Mouse (Mus musculus): ENCODE results near the gene Agmat. TPM values are rescaled to one million over a fixed set of nuclear protein-coding genes. Genes with fewer than 3 reads are reported as not detected.

The Agmat gene
- 0.08 TPM in 1 of 2 replicates, not detected in the other for polyA plus RNA-seq (2012; rRNA removed)

DNA sequence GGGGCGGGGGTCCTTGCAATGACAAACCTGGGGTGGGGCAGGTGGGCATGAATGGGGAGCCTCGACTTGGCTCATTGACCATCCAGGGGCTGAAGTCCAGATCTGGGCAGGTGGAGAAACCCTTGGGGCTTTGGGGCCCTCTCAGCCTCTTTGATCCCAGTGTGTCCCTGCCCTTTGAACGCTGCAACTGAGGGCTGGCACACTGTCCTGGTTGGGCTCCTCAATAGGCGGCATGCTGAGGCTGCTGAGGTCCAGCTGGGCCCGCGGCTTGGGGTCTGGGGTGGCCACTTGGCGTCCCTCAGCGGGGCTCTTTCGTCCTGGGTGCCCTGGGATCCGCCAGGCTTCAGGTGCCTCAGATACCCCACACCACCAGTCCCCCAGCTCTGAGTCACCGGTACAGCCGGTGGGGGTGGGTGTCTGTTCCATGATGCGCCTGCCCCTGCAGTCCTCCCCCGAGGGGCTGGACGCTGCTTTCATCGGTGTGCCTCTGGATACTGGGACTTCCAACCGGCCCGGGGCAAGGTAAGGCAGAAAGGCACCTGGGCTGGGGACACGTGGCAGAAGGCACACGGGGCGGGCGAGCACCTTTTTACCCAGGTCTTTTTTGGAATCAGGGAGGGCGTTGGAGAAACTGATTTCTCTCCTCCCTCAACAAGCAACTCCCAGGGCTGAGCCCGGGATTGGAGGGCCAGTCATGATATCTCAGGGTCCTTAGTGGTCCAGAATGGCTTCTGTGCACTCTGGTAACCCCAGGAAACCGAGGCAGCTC, at the start of gene Agmat:
Gene Agmat, plus strand, starts transcription at position 95 of the 769 bp plus-strand sequence.

DNA sequence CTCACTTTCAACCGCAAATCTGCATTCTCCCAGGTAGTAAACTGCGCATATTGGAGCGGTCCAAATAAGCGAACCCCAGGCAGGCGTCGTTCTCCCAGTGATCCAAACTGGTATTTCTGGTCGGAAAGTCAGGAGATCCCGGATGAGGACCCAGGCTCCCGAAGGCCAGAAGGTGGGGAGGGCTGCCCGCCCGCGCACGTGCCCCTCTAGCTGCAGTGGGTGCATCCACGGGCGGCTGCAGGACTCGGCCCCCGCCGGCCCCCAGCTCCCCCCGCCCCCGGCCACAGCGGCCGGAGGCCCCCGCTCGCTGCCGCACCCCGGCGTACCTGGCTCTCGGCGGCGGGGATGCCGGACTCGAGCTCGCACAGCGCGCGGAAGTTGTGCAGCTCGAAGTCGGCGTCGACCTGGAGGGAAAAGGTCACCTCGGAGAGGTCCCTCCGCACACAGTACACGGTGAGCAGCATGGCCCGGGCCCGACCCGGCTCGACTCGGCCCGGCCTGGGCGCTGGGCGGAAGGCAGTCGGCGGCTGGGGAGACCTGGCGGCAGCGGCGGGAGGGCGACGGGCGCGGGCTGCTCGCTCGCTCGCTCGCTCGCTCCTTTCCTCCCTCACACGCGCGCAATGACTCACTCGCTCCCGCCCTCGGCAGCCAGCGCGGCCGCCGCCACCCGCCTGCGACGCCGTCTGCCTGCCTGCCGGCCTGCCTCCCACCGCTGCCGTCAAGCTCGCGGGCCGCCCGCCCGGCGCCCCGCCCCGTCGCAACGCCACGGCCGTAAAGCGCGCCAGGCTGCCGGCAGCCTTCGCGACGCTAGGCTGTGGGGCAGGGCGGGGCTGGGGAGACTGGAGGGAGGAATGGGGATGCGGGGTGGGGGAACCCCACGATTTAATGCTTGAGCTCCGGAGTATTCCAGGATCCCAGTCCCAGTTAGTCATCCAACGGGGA, 23.5 kb upstream of the Agmat start, which contains the start of gene Ddi2:
Gene Ddi2, minus strand, starts transcription at position 689 of the 942 bp plus-strand sequence.

GRCm38 (mm10) chr4:141790524-141790990, 44.1 kb downstream of the Agmat start, which contains the start of gene Dnajc16:
Gene Dnajc16, minus strand, starts transcription at chr4:141790931.

GRCm38 (mm10) chr4:141793282-141794151, 47.0 kb downstream of the Agmat start, which contains the start of gene Casp9:
Gene Casp9, plus strand, starts transcription at chr4:141793612.

Other genes with a start within 250 kb of the Agmat start
- gene Spen, start 208.1 kb upstream of the Agmat start, polyA plus RNA-seq (2012; rRNA removed), result 17.6 and 19.3 TPM in 2 replicates
- 37.4 and 53.4 TPM in 2 replicates for gene Fblim1, start 140.6 kb upstream of the Agmat start, polyA plus RNA-seq (2012; rRNA removed)
- 0.27 and 0.28 TPM in 2 replicates for gene Tmem82, start 128.0 kb upstream of the Agmat start, polyA plus RNA-seq (2012; rRNA removed)
- gene Slc25a34, start 122.9 kb upstream of the Agmat start, polyA plus RNA-seq (2012; rRNA removed), result 0.34 and 0.36 TPM in 2 replicates
- gene Plekhm2, start 81.8 kb upstream of the Agmat start, polyA plus RNA-seq (2012; rRNA removed), result 43.2 and 46.7 TPM in 2 replicates
- 3.3 and 5.3 TPM in 2 replicates for gene Rsc1a1, start 61.1 kb upstream of the Agmat start, polyA plus RNA-seq (2012; rRNA removed)
- gene Ddi2, start 23.3 kb upstream of the Agmat start, polyA plus RNA-seq (2012; rRNA removed), result 14.8 and 16.4 TPM in 2 replicates
- gene Dnajc16, start 44.3 kb downstream of the Agmat start, polyA plus RNA-seq (2012; rRNA removed), result 16.0 and 16.2 TPM in 2 replicates
- gene Casp9, start 46.9 kb downstream of the Agmat start, polyA plus RNA-seq (2012; rRNA removed), result 23.8 and 24.5 TPM in 2 replicates
- gene Cela2a, start 79.5 kb downstream of the Agmat start, polyA plus RNA-seq (2012; rRNA removed), result 0.06 TPM in 1 of 2 replicates, not detected in the other
- 0.07 and 0.15 TPM in 2 replicates for gene Ctrc, start 99.7 kb downstream of the Agmat start, polyA plus RNA-seq (2012; rRNA removed)
- gene Efhd2, start 128.2 kb downstream of the Agmat start, polyA plus RNA-seq (2012; rRNA removed), result 57.7 and 60.8 TPM in 2 replicates